Mouse (Mus musculus) liver, embryonic 14.5 days (tissue): ENCODE measurements at regions not wholly inside any gene's neighbourhood (a gene's known extent, or its start where the extent isn't known, plus 50 kb on each side); places are given as distances from the start of the nearest gene placed in this dataset.

Experiments used
- ATAC-seq: fragments of 200-750 bp; cut with Nextera tagmentation; 2 replicates; pipeline ENCODE4 v1.8.0; 2017; ENCODE audit warnings: moderate number of reproducible peaks, mild to moderate bottlenecking, moderate library complexity; ENCODE audit not compliant: insufficient read depth
- DNase-seq, 3 experiments: peaks; one replicate each; pipeline ENCODE4 v3.0.0-alpha.2; 2012 to 2013; ENCODE audit warnings: low read depth in 3 of 3, low spot score in 3 of 3
- H3K27ac ChIP-seq: fragments of 300-500 bp; sonication (generic); 2 replicates; pipeline ENCODE4 v1.5.1; 2014; ENCODE audit warnings: moderate library complexity, mild to moderate bottlenecking, control low read depth, inconsistent platforms
- H3K27me3 ChIP-seq: fragments of 300-500 bp; sonication (generic); 2 replicates; pipeline ENCODE4 v1.6.1; 2014; ENCODE audit warnings: mild to moderate bottlenecking, low read length, moderate library complexity; ENCODE audit not compliant: control insufficient read depth, insufficient read depth
- H3K36me3 ChIP-seq: fragments of 300-500 bp; sonication (generic); replicated peaks from 2 replicates; pipeline ENCODE4 v1.6.1; 2014; ENCODE audit warnings: low read depth; ENCODE audit not compliant: control insufficient read depth, insufficient read depth
- H3K4me1 ChIP-seq, 2 experiments: fragments of 200-500 bp in 1 of 2; fragments of 300-500 bp in 1 of 2; sonication (generic) in 1 of 2; replicated peaks; 2 replicates each; pipeline ENCODE4 v1.6.1; 2012 to 2014; ENCODE audit warnings: antibody characterized with exemption in 1 of 2, inconsistent platforms in 1 of 2, low read length in 1 of 2; ENCODE audit not compliant: control insufficient read depth in 2 of 2, insufficient read depth in 2 of 2
- H3K4me2 ChIP-seq: fragments of 300-500 bp; sonication (generic); 2 replicates; pipeline ENCODE4 v1.6.1; 2014; ENCODE audit warnings: low read depth, mild to moderate bottlenecking, control low read depth, moderate library complexity
- H3K4me3 ChIP-seq, 2 experiments: fragments of 200-500 bp in 1 of 2; fragments of 300-500 bp in 1 of 2; sonication (generic) in 1 of 2; 2 replicates each; pipeline ENCODE4 v1.5.1; 2012 to 2014; ENCODE audit warnings: low read depth in 2 of 2, low read length in 2 of 2, mild to moderate bottlenecking in 2 of 2, control low read depth in 1 of 2, inconsistent platforms in 1 of 2, moderate library complexity in 1 of 2; ENCODE audit not compliant: insufficient read depth in 1 of 2
- H3K9ac ChIP-seq: fragments of 300-500 bp; sonication (generic); replicated peaks from 2 replicates; pipeline ENCODE4 v1.6.1; 2014; ENCODE audit warnings: mild to moderate bottlenecking, control low read depth, moderate library complexity
- H3K9me3 ChIP-seq: fragments of 300-500 bp; sonication (generic); 2 replicates; pipeline ENCODE4 v1.6.1; 2016; ENCODE audit warnings: low read length, mixed read lengths; ENCODE audit not compliant: control insufficient read depth
- CTCF ChIP-seq: IDR thresholded peaks from 2 replicates; pipeline ENCODE4 v1.5.1; 2016; ENCODE audit warnings: antibody characterized with exemption, low read depth, control low read depth
- EP300 ChIP-seq: IDR thresholded peaks from 2 replicates; pipeline ENCODE4 v1.6.1; 2016; ENCODE audit warnings: antibody characterized with exemption, low read depth
- WGBS: fragments of 180-500 bp; shearing (Covaris S2); extraction: QIAGEN DNeasy Blood & Tissue Kit; methylation state at CpG from one replicate; pipeline ENCODE4 v1.1.7; 2014; ENCODE audit not compliant: insufficient replicate concordance; 5-methylcytosine and 5-hydroxymethylcytosine counted together

DNA sequence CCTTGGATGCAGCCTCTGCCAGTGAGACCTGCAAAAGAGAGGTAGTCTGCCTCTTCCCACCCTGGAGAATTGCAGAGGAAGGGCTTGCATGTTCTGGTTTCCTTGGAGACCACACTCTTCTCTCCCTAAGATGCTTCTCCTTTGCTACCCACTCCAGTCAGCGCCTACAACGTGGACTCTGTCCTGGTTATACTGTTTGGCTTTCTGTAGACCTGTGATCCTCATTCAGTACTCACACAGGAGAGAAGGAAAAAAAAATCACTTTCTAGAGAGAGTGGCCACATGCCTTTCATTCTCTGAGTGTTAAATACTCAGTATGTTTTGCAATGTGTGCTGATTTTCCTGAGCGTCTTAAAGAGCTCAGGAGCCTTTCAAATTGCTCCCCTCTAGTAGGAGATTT is 372.0 kb upstream of the Tenm4 start:
- ATAC-seq (no peak), DNase-seq (no peak)
- H3K4me1 ChIP-seq, result no peaks in the 10 kb centered on the region
- H3K36me3 ChIP-seq, result no peaks in the 10 kb centered on the region
- no peak overlapping the region for H3K9ac ChIP-seq
- no peaks in the 10 kb centered on the region for H3K9me3 ChIP-seq
- H3K27me3 ChIP-seq, result no peaks in the 10 kb centered on the region
- no peak overlapping the region for H3K27ac ChIP-seq
- H3K4me2 ChIP-seq, result no peak overlapping the region
- no peak overlapping the region for H3K4me3 ChIP-seq
- TF ChIP-seq CTCF (no peak), EP300 (no peak)
- WGBS, result 45% methylated on average over 3 of the region's 3 CpGs

DNA sequence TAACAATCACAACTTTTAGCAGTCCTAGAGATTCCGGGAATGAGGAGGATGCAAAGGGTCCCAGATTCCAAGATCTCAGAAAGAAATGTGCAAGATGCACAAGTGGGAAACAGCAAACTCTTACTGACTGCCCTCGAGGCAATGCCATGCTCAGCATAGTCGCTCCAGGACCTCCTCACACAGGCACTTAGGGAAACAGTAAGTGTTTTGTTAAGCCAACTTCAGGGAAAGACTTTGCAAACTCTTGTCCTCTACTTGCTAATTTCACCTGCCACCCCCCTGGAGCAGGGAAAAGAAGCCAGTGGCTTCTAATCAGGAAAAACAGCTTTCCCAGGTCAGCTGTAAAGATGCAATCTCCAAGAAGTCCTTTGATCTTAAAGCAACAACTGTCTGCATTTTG is 361.4 kb upstream of the Tenm4 start:
- DNase-seq, result no peak
- WGBS, result 17% methylated on average over 3 of the region's 3 CpGs

GRCm38 (mm10) chr7:95810096-95810495 is 360.9 kb upstream of the Tenm4 start:
- ATAC-seq, result no peak

More for the DNA sequence above, 361.4 kb upstream of the Tenm4 start:
- no peak overlapping the region for H3K27ac ChIP-seq
- H3K36me3 ChIP-seq, result no peaks in the 10 kb centered on the region
- no peak overlapping the region for H3K4me2 ChIP-seq
- ATAC-seq, result no peak
- no peak overlapping the region for H3K9ac ChIP-seq
- H3K27me3 ChIP-seq, result no peaks in the 10 kb centered on the region
- no peaks in the 10 kb centered on the region for H3K9me3 ChIP-seq
- H3K4me3 ChIP-seq, result no peak overlapping the region
- no peaks in the 10 kb centered on the region for H3K4me1 ChIP-seq
- no peak for TF ChIP-seq EP300
- TF ChIP-seq CTCF, result no peak

GRCm38 (mm10) chr7:95814865-95815264 is 356.2 kb upstream of the Tenm4 start:
- no peak for TF ChIP-seq CTCF
- Histone ChIP-seq H3K4me3 (no peak overlapping the region), H3K27ac (no peak overlapping the region), H3K27me3 (no peaks in the 10 kb centered on the region), H3K36me3 (no peaks in the 10 kb centered on the region), H3K9me3 (no peaks in the 10 kb centered on the region), H3K9ac (no peak overlapping the region), H3K4me2 (no peak overlapping the region), H3K4me1 (no peaks in the 10 kb centered on the region)
- 45% methylated on average over 2 of the region's 2 CpGs for WGBS
- no peak for ATAC-seq
- no peak for DNase-seq

More at GRCm38 (mm10) chr7:95810096-95810495, 360.9 kb upstream of the Tenm4 start:
- H3K9ac ChIP-seq, result no peak overlapping the region
- TF ChIP-seq EP300, result no peak
- TF ChIP-seq CTCF, result no peak
- no peak overlapping the region for H3K4me2 ChIP-seq
- no peaks in the 10 kb centered on the region for H3K9me3 ChIP-seq
- H3K4me3 ChIP-seq, result no peak overlapping the region
- no peaks in the 10 kb centered on the region for H3K4me1 ChIP-seq
- no peak overlapping the region for H3K27ac ChIP-seq
- 14% methylated on average over 4 of the region's 4 CpGs for WGBS
- H3K27me3 ChIP-seq, result no peaks in the 10 kb centered on the region
- no peak for DNase-seq
- no peaks in the 10 kb centered on the region for H3K36me3 ChIP-seq

DNA sequence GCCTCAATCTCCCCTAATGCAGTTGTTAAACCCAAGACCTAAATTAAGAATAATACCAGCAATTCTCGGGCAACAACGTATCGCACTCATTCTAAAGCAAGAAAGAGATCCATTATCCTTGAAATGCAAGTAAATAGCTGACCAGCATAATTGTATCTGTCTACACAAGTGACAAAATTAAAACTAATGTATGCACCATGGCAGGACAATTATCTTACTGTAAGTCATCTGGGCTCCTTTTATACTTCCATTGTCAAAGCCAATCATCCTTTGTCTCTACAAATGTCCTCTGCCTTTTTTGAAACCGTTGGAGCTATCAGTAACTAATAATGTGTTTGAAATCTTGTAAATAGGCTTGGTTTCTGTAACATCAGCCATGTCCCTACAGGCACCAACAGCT is 347.5 kb upstream of the Tenm4 start:
- Histone ChIP-seq H3K27ac (no peak overlapping the region), H3K4me3 (no peak overlapping the region), H3K9me3 (no peaks in the 10 kb centered on the region), H3K36me3 (no peaks in the 10 kb centered on the region), H3K27me3 (no peaks in the 10 kb centered on the region), H3K9ac (no peak overlapping the region), H3K4me2 (no peak overlapping the region), H3K4me1 (no peaks in the 10 kb centered on the region)
- ATAC-seq (no peak), DNase-seq (no peak)
- 69% methylated on average over 4 of the region's 4 CpGs for WGBS
- TF ChIP-seq CTCF (no peak), EP300 (no peak)
